Mouse (Mus musculus) megakaryocyte, embryonic 14.5 days (primary cell): Measurements from ENCODE around the gene Psma5. TPM values are rescaled to one million over a fixed set of nuclear protein-coding genes. Genes with fewer than 3 reads are reported as not detected.

ENCODE experiments used
- H3K27me3 ChIP-seq: replicated peaks from 2 replicates; pipeline ENCODE3; 2012; ENCODE audit warnings: inconsistent platforms
- H3K36me3 ChIP-seq: replicated peaks from 2 replicates; pipeline ENCODE3; 2012; ENCODE audit warnings: low read length, inconsistent platforms, mixed read lengths
- H3K4me1 ChIP-seq: 2 replicates; pipeline ENCODE4 v1.6.1; 2012; ENCODE audit warnings: inconsistent platforms
- H3K4me3 ChIP-seq: replicated peaks from 2 replicates; pipeline ENCODE3; 2012; ENCODE audit warnings: moderate library complexity, mild to moderate bottlenecking, inconsistent platforms
- H3K9me3 ChIP-seq: 2 replicates; pipeline ENCODE4 v1.6.1; 2012; ENCODE audit warnings: inconsistent platforms
- FLI1 ChIP-seq: IDR thresholded peaks from 2 replicates; pipeline ENCODE4 v1.6.1; 2012; ENCODE audit warnings: low read length, inconsistent platforms, mixed read lengths
- GATA1 ChIP-seq: IDR thresholded peaks from 3 replicates; pipeline ENCODE4 v1.6.1; 2012; ENCODE audit warnings: mixed read lengths, low read length, inconsistent platforms, borderline replicate concordance
- polyA plus RNA-seq: library from polyadenylated mRNA; stranded (reverse); fragments of >175 nt; gene quantifications from 2 replicates; pipeline ENCODE4 v1.2.3, GENCODE M21; 2012; ENCODE audit warnings: low replicate concordance; ENCODE audit not compliant: insufficient read depth

Psma5 gene
- polyA plus RNA-seq, 1 experiment, result 6.0 TPM

- peaks cover 62% of the 10 kb centered on the region for H3K36me3 ChIP-seq
- TF ChIP-seq FLI1, result no peak
- TF ChIP-seq GATA1, result no peak
- H3K9me3 ChIP-seq, result no peaks in the 10 kb centered on the region
- no peak overlapping the region for H3K4me3 ChIP-seq
- H3K4me1 ChIP-seq, result peaks cover 38% of the 10 kb centered on the region
- H3K27me3 ChIP-seq, result peaks cover 2% of the 10 kb centered on the region
Measured at GRCm38 (mm10) chr3:108325521-108325920, 68.8 kb downstream of the Psma5 start.

- no peaks in the 10 kb centered on the region; the same call in 1 of the 2 replicates for H3K9me3 ChIP-seq
- peaks cover 29% of the 10 kb centered on the region for H3K4me1 ChIP-seq
- H3K27me3 ChIP-seq, result peaks cover 2% of the 10 kb centered on the region
- TF ChIP-seq FLI1, result no peak
- no peak for TF ChIP-seq GATA1
- H3K4me3 ChIP-seq, result no peak overlapping the region
- peaks cover 76% of the 10 kb centered on the region for H3K36me3 ChIP-seq
Measured at GRCm38 (mm10) chr3:108327275-108327674, 70.5 kb downstream of the Psma5 start.

GRCm38 (mm10) chr3:108327916-108328315 lies 71.2 kb downstream of the Psma5 start:
- no peak overlapping the region for H3K4me3 ChIP-seq
- H3K36me3 ChIP-seq, result peaks cover 81% of the 10 kb centered on the region
- H3K27me3 ChIP-seq, result peaks cover 1% of the 10 kb centered on the region

GRCm38 (mm10) chr3:108328441-108328841 lies 71.7 kb downstream of the Psma5 start:
- Histone ChIP-seq H3K4me1 (peaks cover 33% of the 10 kb centered on the region), H3K4me3 (no peak overlapping the region), H3K36me3 (peaks cover 85% of the 10 kb centered on the region), H3K27me3 (no peaks in the 10 kb centered on the region), H3K9me3 (peaks cover 3% of the 10 kb centered on the region; the same call in 1 of the 2 replicates)
- TF ChIP-seq GATA1 (no peak), FLI1 (no peak)

More at GRCm38 (mm10) chr3:108327916-108328315, 71.2 kb downstream of the Psma5 start:
- H3K4me1 ChIP-seq, result peaks cover 30% of the 10 kb centered on the region
- H3K9me3 ChIP-seq, result peaks cover 3% of the 10 kb centered on the region; the same call in 1 of the 2 replicates
- no peak for TF ChIP-seq GATA1
- TF ChIP-seq FLI1, result no peak

Other genes starting within 250 kb of the Psma5 start
- 55.5 and 118 TPM in 2 replicates for gene Gstm1, start 239.0 kb upstream of the Psma5 start, polyA plus RNA-seq
- gene Gstm4, start 212.0 kb upstream of the Psma5 start, polyA plus RNA-seq, result 1.4 TPM in 1 of 2 replicates, not detected in the other
- 101 and 286 TPM in 2 replicates for gene Ampd2, start 170.3 kb upstream of the Psma5 start, polyA plus RNA-seq
- gene Gnat2, start 164.1 kb upstream of the Psma5 start, polyA plus RNA-seq, result not detected in 2 replicates
- 4.0 TPM in 1 of 2 replicates, not detected in the other for gene Gnai3, start 110.8 kb upstream of the Psma5 start, polyA plus RNA-seq
- not detected in 2 replicates for gene Gpr61, start 102.0 kb upstream of the Psma5 start, polyA plus RNA-seq
- not detected in 2 replicates for gene Amigo1, start 70.6 kb upstream of the Psma5 start, polyA plus RNA-seq
- gene Cyb561d1, start 55.7 kb upstream of the Psma5 start, polyA plus RNA-seq, result 3.3 and 3.9 TPM in 2 replicates
- gene Atxn7l2, start 46.0 kb upstream of the Psma5 start, polyA plus RNA-seq, result 7.8 and 14.9 TPM in 2 replicates
- gene Sypl2, start 30.3 kb upstream of the Psma5 start, polyA plus RNA-seq, result not detected in 2 replicates
- 11.0 and 16.3 TPM in 2 replicates for gene Sort1, start 27.2 kb downstream of the Psma5 start, polyA plus RNA-seq
- gene Mybphl, start 108.0 kb downstream of the Psma5 start, polyA plus RNA-seq, result not detected in 2 replicates
- gene Psrc1, start 126.9 kb downstream of the Psma5 start, polyA plus RNA-seq, result 54.5 and 57.7 TPM in 2 replicates
- 7.8 TPM in 2 replicates for gene Celsr2, start 158.6 kb downstream of the Psma5 start, polyA plus RNA-seq
- 65.4 and 129 TPM in 2 replicates for gene Sars, start 188.3 kb downstream of the Psma5 start, polyA plus RNA-seq